Comparison of ENCODE assay signal across 15 mouse cellular contexts in genomic region chr6:119037047-119037446, GRCm38 (mm10).
A peak's percentile ranks its signal among the peaks of the same experiment; 100 is the strongest.
DNase-seq lines count a peak whose midpoint lies in the region; ATAC-seq and TF ChIP-seq lines count a peak whose summit lies in the region.
"Had no signal": no experiment of that assay in that cellular context is flagged by ENCODE, and none has a peak within 500 bp of the region (broad histone marks: within the 10 kb centered on the region; RNA-seq: fewer than 3 reads in every experiment).

No protein-coding gene starts in this region.

- peak; percentile 22 for DNase-seq in kidney, adult 11 months
- DNase-seq in forelimb bud, embryonic 11.5 days (ENCODE audit: low read depth, low spot score) = peak; percentile 23
- DNase-seq in layer of hippocampus, postnatal 25 days (ENCODE audit: extremely low spot score in 1 of 2, low spot score in 1 of 2) = no peak
- DNase-seq: adrenal gland, postnatal 14 days; cerebellum, postnatal 14 days; left cerebral cortex, postnatal 4 days; spleen, adult 18-20 months; thymus, postnatal 25 days had no signal

- H3K9ac ChIP-seq in kidney, embryonic 16.5 days (replicated peaks; ENCODE audit: low read length) = no peak overlapping the region
- H3K9ac ChIP-seq in kidney, embryonic 15.5 days = no peak overlapping the region
- H3K9ac ChIP-seq: forebrain, embryonic 13.5 days; midbrain, embryonic 13.5 days; neural tube, embryonic 15.5 days had no signal

- H3K9me3 ChIP-seq in kidney, embryonic 16.5 days (ENCODE audit: low read length) = peaks cover 6% of the 10 kb centered on the region; the same call in 1 of the 2 replicates
- H3K9me3 ChIP-seq in kidney, embryonic 15.5 days (replicated peaks) = no peaks in the 10 kb centered on the region
- H3K9me3 ChIP-seq: neural tube, embryonic 15.5 days had no signal

- TF ChIP-seq CTCF in olfactory bulb, adult 2 months (IDR thresholded peaks at IDR 0.05; ENCODE audit: insufficient read depth, low read depth, low read length) = no peak

- no peak overlapping the region for H3K4me2 ChIP-seq in kidney, embryonic 16.5 days (replicated peaks; ENCODE audit: low read depth, low read length)
- H3K4me2 ChIP-seq in kidney, embryonic 15.5 days = no peak overlapping the region
- H3K4me2 ChIP-seq: forebrain, embryonic 13.5 days; midbrain, embryonic 13.5 days; neural tube, embryonic 15.5 days had no signal

- no peak for ATAC-seq in kidney, embryonic 16.5 days (ENCODE audit: low FRiP score, low TSS enrichment)
- ATAC-seq in kidney, embryonic 15.5 days (replicated peaks; ENCODE audit: low FRiP score) = no peak
- ATAC-seq in erythroid progenitor cell, adult 5-6 weeks (replicated peaks; ENCODE audit: low FRiP score, poor library complexity, severe bottlenecking) = no peak
- ATAC-seq: forebrain, embryonic 13.5 days; midbrain, embryonic 13.5 days had no signal

- no peak overlapping the region for H3K27ac ChIP-seq in kidney, embryonic 16.5 days (ENCODE audit: low read length)
- peak overlapping the region; percentile 43; the same call in 1 of the 2 replicates for H3K27ac ChIP-seq in kidney, embryonic 15.5 days
- 0 out of 2 replicates have a peak overlapping the region, but pooled peaks have one; percentile 8 for H3K27ac ChIP-seq in olfactory bulb, adult 2 months (ENCODE audit: insufficient read depth, low read depth, low read length)
- H3K27ac ChIP-seq: forebrain, embryonic 13.5 days; midbrain, embryonic 13.5 days; neural tube, embryonic 15.5 days had no signal

- 71% methylated on average over 2 of the region's 2 CpGs for WGBS in kidney, embryonic 16.5 days
- 80% methylated on average over 2 of the region's 2 CpGs for WGBS in kidney, embryonic 15.5 days
- 77% methylated on average over 2 of the region's 2 CpGs for WGBS in olfactory bulb, adult 2 months

- 0 out of 2 replicates have a peak, but pooled peaks cover 3% of the 10 kb centered on the region for H3K4me1 ChIP-seq in kidney, embryonic 16.5 days (ENCODE audit: insufficient read depth, low read length)
- peaks cover 8% of the 10 kb centered on the region; the same call in 1 of the 2 replicates for H3K4me1 ChIP-seq in kidney, embryonic 15.5 days
- peaks cover 24% of the 10 kb centered on the region for H3K4me1 ChIP-seq in olfactory bulb, adult 2 months (ENCODE audit: control insufficient read depth, insufficient read depth, low read length)

- H3K36me3 ChIP-seq in kidney, embryonic 16.5 days (ENCODE audit: insufficient read depth, low read length) = no peaks in the 10 kb centered on the region
- H3K36me3 ChIP-seq in kidney, embryonic 15.5 days = no peaks in the 10 kb centered on the region
- H3K36me3 ChIP-seq: midbrain, embryonic 13.5 days; neural tube, embryonic 15.5 days had no signal

- no peak overlapping the region for H3K4me3 ChIP-seq in kidney, embryonic 16.5 days (ENCODE audit: low read length)
- H3K4me3 ChIP-seq in kidney, embryonic 15.5 days (replicated peaks) = no peak overlapping the region
- no peak overlapping the region for H3K4me3 ChIP-seq in olfactory bulb, adult 2 months (ENCODE audit: insufficient read depth, low read depth, low read length)
- H3K4me3 ChIP-seq: forebrain, embryonic 13.5 days; midbrain, embryonic 13.5 days; neural tube, embryonic 15.5 days had no signal

- no peak for TF ChIP-seq POLR2A in olfactory bulb, adult 2 months (IDR thresholded peaks at IDR 0.05; ENCODE audit: insufficient read depth, low read depth, low read length)

- no peaks in the 10 kb centered on the region for H3K27me3 ChIP-seq in kidney, embryonic 16.5 days (ENCODE audit: insufficient read depth, low read length)
- H3K27me3 ChIP-seq in kidney, embryonic 15.5 days = no peaks in the 10 kb centered on the region
- H3K27me3 ChIP-seq: forebrain, embryonic 13.5 days; midbrain, embryonic 13.5 days; neural tube, embryonic 15.5 days had no signal

Comparison
In these comparisons a context has a peak if more than half of its experiments do, and no peak if none do; other contexts are left out.
1. DNase-seq: peak in kidney, adult 11 months (single experiment) and forelimb bud, embryonic 11.5 days (single experiment); none in layer of hippocampus, postnatal 25 days (0 of 2).